Mouse (Mus musculus) ES-Bruce4 (cell line): ENCODE data around the gene Stum. TPM values are rescaled to one million over a fixed set of nuclear protein-coding genes. Genes with fewer than 3 reads are reported as not detected.
"Not testable (repeated sequence)": the region's sequence is repeated elsewhere in the genome, so short reads cannot be mapped to it uniquely, and the experiment has no call there.

ENCODE experiments used
- H3K27ac ChIP-seq: 2 replicates; pipeline ENCODE4 v1.5.1; 2012; ENCODE audit warnings: low read length, inconsistent platforms; ENCODE audit not compliant: insufficient read depth
- H3K27me3 ChIP-seq: 2 replicates; pipeline ENCODE4 v1.6.1; 2012; ENCODE audit warnings: mild to moderate bottlenecking, low read length, inconsistent platforms; ENCODE audit not compliant: control insufficient read depth, poor library complexity, insufficient read depth, severe bottlenecking
- H3K36me3 ChIP-seq: 2 replicates; pipeline ENCODE4 v1.6.1; 2012; ENCODE audit warnings: inconsistent platforms, mild to moderate bottlenecking, low read length, moderate library complexity; ENCODE audit not compliant: control insufficient read depth, poor library complexity, insufficient read depth, severe bottlenecking
- H3K4me1 ChIP-seq: one replicate; pipeline ENCODE4 v1.8.1; 2011; ENCODE audit warnings: low read length; ENCODE audit not compliant: control insufficient read depth, insufficient read depth
- H3K4me3 ChIP-seq: 2 replicates; pipeline ENCODE4 v1.5.1; 2011; ENCODE audit warnings: low read depth, mild to moderate bottlenecking, low read length
- H3K9ac ChIP-seq: 2 replicates; pipeline ENCODE4 v1.6.1; 2012; ENCODE audit warnings: low read depth, mild to moderate bottlenecking, inconsistent platforms; ENCODE audit not compliant: poor library complexity, severe bottlenecking
- H3K9me3 ChIP-seq: replicated peaks from 2 replicates; pipeline ENCODE4 v1.6.1; 2012; ENCODE audit warnings: mild to moderate bottlenecking, low read length, inconsistent platforms; ENCODE audit not compliant: control insufficient read depth, poor library complexity, insufficient read depth, severe bottlenecking
- CTCF ChIP-seq: IDR thresholded peaks from one replicate; pipeline ENCODE4 v1.8.1; 2011; ENCODE audit warnings: low read depth, low read length
- EP300 ChIP-seq: IDR thresholded peaks from 2 replicates; pipeline ENCODE4 v1.6.1; 2011; ENCODE audit warnings: low read depth, low read length; ENCODE audit not compliant: insufficient read depth
- POLR2A ChIP-seq: IDR thresholded peaks from one replicate; pipeline ENCODE4 v1.8.1; 2011; ENCODE audit warnings: low read length; ENCODE audit not compliant: insufficient read depth
- polyA plus RNA-seq: library from polyadenylated mRNA; stranded (reverse); fragments of >200 nt; gene quantifications from 2 replicates; pipeline ENCODE4 v1.2.4, GENCODE M21; 2011; ENCODE audit warnings: low read depth; ENCODE audit not compliant: missing spikeins, insufficient read depth, insufficient read length

Stum gene
- polyA plus RNA-seq, 1 experiment = 0.36 TPM

- no peak overlapping the region for H3K27ac ChIP-seq
- H3K27me3 ChIP-seq = no peaks in the 10 kb centered on the region
- no peak for TF ChIP-seq POLR2A
- no peak for TF ChIP-seq CTCF
- no peak for TF ChIP-seq EP300
- H3K9ac ChIP-seq = no peak overlapping the region
- H3K9me3 ChIP-seq = no peaks in the 10 kb centered on the region
- H3K4me1 ChIP-seq = peaks cover 3% of the 10 kb centered on the region
- H3K4me3 ChIP-seq = no peak overlapping the region
- H3K36me3 ChIP-seq = no peaks in the 10 kb centered on the region
Measured at GRCm38 (mm10) chr1:180391575-180391945, 91.7 kb downstream of the Stum start.

GRCm38 (mm10) chr1:180390746-180391574 is 92.3 kb downstream of the Stum start:
- Histone ChIP-seq H3K4me3 (no peak overlapping the region), H3K4me1 (peaks cover 3% of the 10 kb centered on the region), H3K27ac (no peak overlapping the region), H3K27me3 (no peaks in the 10 kb centered on the region), H3K36me3 (no peaks in the 10 kb centered on the region), H3K9me3 (no peaks in the 10 kb centered on the region), H3K9ac (no peak overlapping the region)
- no peak for TF ChIP-seq CTCF
- no peak for TF ChIP-seq POLR2A
- no peak for TF ChIP-seq EP300

- Histone ChIP-seq H3K9ac (no peak overlapping the region), H3K27ac (no peak overlapping the region), H3K4me3 (no peak overlapping the region), H3K4me1 (peaks cover 3% of the 10 kb centered on the region), H3K27me3 (no peaks in the 10 kb centered on the region), H3K9me3 (no peaks in the 10 kb centered on the region), H3K36me3 (no peaks in the 10 kb centered on the region)
- TF ChIP-seq CTCF (no peak), POLR2A (no peak), EP300 (no peak)
Measured at GRCm38 (mm10) chr1:180390321-180390731, 93.0 kb downstream of the Stum start.

GRCm38 (mm10) chr1:180389213-180389760 is 94.0 kb downstream of the Stum start:
- H3K9me3 ChIP-seq, H3K4me3 ChIP-seq, H3K4me1 ChIP-seq, H3K9ac ChIP-seq, H3K27ac ChIP-seq, H3K27me3 ChIP-seq, H3K36me3 ChIP-seq: not testable (repeated sequence)

GRCm38 (mm10) chr1:180388481-180388880 is 94.8 kb downstream of the Stum start:
- Histone ChIP-seq H3K36me3 (no peaks in the 10 kb centered on the region), H3K9ac (no peak overlapping the region), H3K9me3 (no peaks in the 10 kb centered on the region), H3K4me3 (no peak overlapping the region), H3K27me3 (no peaks in the 10 kb centered on the region), H3K4me1 (peaks cover 7% of the 10 kb centered on the region), H3K27ac (no peak overlapping the region)
- TF ChIP-seq CTCF = no peak
- no peak for TF ChIP-seq EP300
- no peak for TF ChIP-seq POLR2A

- H3K4me3 ChIP-seq = no peak overlapping the region
- TF ChIP-seq CTCF (peak; percentile 75), POLR2A (no peak)
- H3K27ac ChIP-seq = no peak overlapping the region
- H3K9me3 ChIP-seq = no peaks in the 10 kb centered on the region
- H3K36me3 ChIP-seq = no peaks in the 10 kb centered on the region
- peak overlapping the region; percentile 50; the same call in 1 of the 2 replicates for H3K9ac ChIP-seq
- peaks cover 7% of the 10 kb centered on the region for H3K4me1 ChIP-seq
- no peaks in the 10 kb centered on the region for H3K27me3 ChIP-seq
Measured at GRCm38 (mm10) chr1:180387750-180388480, 95.4 kb downstream of the Stum start.
